Mouse (Mus musculus) gonadal fat pad, adult 2 months (tissue): ENCODE measurements around the gene Bcl11a. TPM values are rescaled to one million over a fixed set of nuclear protein-coding genes. Genes with fewer than 3 reads are reported as not detected.

Experiments used
- DNase-seq: peaks from one replicate; pipeline ENCODE4 v3.0.0-alpha.2; 2012; ENCODE audit warnings: low read depth
- polyA plus RNA-seq: library from polyadenylated mRNA; depleted of rRNA; stranded (reverse); fragments of >200 nt; gene quantifications from 2 replicates; pipeline ENCODE4 v1.2.3, GENCODE M21; 2012; rRNA removed

Gene Bcl11a
- polyA plus RNA-seq: 0.14 and 0.24 TPM in 2 replicates

DNA sequence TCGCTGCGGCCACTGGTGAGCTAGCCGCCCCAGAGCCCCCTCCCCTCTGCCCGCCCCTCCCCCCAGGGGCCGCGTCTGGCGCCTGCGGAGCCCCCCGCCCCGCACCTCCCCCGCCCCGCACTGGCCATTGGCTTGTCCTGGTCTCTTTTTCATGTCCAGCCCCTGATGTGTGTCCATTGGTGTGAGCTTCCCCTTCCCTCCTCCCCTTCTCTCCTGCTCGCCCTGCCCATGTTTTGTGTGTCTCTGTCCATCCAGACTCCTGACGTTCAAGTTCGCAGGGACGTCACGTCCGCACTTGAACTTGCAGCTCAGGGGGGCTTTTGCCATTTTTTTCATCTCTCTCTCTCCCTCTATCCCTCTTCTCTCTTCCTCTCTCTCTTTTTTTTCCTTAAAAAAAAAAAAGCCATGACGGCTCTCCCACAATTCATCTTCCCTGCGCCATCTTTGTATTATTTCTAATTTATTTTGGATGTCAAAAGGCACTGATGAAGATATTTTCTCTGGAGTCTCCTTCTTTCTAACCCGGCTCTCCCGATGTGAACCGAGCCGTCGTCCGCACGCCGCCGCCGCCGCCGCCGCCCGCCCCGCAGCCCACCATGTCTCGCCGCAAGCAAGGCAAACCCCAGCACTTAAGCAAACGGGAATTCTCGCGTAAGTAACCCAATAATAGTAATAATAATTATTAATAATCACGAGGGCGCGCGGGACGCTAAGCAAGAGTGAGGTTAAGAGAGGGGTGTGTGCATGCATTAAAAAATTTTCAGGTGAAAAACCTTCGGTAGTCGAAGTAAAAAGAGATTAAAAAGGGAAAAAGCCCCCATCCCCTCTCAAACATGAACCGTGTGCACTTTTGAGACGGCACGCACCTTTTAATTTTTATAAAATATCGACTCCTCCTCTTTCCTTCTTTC, at the start of gene Bcl11a:
TSS of gene Bcl11a (plus strand) at position 262 of the 911 bp plus-strand sequence.
- DNase-seq: no peak

DNA sequence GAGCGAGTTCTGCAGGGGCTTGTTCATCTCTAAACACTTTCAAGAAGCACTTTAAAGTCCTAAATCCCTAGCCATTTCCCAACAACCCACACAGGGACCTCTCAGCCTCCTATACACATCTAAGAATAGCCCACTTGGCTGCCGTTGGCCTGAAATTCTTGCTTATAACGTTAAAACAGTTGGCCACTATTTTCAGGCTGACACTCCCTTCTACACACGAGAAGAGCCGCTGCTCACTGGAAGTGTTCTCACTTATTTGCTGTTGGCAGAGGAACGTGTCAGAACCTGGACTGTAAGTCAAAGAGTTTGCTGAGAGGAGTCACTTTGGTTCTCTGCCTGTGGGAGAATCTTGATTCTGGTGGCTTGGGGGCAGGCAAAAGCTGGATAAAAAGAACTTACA, 33.8 kb upstream of the Bcl11a start:
- no peak for DNase-seq

DNA sequence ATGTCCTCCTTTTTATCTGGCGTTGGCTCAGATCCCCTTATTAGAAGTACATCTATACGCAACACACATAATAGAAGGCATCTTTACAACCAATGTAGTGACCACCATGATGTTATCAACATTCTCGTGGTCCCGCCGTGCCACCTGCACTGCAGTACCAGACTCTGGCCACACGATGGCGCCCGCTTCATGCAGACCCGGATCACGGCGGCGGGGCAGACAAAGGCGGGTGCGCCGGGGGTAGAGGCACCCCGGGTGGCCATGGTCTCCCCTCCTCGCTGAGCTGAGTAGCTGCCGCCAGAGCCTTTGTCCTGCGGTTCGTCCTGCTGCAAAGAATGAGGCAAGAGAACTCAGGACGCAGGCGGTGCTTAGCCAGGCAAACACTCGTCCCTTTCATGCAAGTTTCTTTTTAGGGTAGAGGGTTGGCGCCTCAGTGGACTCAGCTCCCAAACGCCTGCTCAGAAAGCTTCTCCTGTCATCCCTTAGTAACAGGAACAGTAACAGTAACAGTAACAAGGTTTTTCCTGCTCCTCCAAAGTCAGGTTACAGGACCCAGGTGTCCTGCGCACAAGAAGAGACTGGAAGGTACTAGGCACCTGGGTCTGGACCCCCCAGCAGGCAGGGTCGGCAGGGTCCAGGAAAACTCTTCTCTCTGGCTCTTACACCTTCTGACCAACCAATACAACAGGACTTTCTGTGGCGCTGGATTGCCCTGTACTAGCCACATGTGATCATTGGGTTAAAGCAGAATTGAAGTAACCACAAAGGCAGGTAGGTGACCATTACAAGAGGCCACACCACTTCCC, 28.4 kb upstream of the Bcl11a start:
- DNase-seq: no peak

DNA sequence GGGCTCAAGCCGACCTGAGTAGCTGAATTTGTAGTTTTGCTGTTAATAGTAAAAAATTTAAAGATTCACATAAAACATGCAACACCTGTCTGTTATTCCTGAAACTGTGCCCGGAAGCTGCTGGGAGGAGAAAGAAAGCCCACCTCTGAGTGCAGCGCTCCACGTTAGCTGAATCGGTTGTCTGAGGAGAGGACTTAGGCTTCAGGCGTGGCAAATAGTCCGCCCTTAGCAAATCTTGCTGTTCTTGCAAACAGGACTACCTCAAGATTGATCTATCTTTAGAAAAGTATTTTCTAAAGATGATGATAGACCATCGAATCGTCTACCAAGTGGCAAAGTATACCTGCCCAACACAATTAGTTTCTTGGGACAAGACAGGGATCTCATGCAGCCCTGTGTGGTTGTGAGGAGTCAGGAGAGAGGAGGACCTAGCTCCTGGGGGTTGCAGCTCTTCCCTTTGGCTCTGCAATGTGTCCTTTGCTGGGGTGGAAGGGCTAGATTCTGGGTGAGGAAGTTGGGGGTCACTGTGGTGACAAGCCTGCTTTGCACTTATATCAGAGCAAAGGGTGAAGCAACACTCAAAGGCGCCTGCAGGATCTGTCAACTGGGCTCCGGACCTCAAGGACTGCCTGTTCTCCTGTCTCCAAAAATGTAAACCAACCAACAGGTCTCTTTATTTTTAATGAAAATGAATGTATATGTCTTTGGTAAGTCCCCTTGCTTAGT, 27.7 kb upstream of the Bcl11a start:
- DNase-seq: no peak

DNA sequence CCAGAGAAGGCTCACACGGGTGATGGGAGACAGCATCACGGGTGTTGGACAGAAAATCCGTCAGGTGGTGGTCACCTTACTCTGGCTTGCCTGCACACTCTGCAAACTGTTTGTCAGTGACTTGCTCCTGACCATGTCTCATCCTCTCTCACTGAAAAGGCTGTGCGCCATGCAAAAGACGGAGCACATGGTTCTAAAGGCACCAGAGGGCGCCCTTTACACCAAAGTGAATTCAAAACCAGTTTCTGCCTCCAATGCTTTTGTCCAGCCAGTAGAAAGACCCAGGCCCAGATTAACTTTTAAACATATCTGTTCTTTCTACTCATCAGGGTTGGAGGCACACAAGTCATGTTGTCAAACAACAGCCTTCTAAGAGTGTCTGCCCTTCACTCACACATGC, 25.0 kb upstream of the Bcl11a start:
- no peak for DNase-seq

DNA sequence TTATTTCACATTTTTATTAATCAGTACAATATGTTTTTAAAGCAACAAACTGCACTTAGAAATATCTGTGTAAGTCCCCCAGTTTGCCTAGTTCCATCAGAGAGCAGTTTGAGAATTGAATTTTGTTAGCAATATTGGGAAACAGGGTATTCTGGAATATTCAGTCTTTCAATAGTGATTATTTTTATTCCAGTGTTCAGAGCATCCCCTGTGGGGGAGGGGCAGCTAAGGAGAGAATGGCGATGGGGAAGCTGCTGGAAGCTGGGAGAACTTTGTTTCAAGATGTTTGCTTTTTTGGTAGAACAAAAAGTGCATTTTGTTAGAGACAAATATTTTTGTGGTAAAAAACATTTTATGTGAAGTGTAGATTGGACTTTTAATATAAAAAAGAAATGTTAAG, 18.7 kb upstream of the Bcl11a start:
- no peak for DNase-seq

DNA sequence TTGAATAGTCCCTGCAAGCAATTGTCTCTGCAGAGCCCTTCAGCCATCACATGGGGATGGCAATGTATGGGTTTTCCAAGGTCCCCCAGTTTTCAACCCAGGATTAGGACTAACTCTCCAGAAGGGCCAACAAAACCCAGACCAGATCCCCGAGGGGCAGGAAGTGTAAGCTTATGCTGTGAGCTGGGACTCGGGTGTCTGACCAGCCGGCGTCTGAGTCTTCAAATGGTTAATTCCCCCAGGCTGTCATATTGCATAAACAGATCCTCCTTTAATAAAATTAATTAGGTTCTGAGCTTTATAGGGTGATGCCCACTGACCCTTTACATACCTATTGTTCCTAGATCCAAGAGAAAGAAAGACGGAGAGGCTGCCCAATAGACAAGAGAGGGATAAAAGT, 17.4 kb upstream of the Bcl11a start:
- DNase-seq: no peak

DNA sequence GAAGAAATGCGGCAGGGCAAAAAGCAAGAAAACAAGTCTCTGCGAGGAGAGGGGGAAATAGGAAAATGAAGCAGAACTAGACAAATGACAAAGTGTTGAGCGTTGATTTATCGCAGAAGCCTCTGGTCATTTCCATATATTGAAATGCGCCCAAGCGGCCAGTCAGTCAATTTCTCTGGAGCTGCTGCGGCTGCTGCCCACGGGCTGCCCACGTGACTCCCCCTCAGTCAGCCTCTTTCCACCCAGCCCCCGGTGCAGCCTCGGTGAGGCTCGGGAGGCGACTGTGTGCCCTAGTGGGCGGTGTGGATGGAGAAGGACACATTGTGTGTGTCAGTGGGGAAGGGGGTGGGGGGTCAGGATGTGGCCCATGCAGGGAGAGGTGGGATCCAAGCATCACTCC, 16.0 kb upstream of the Bcl11a start:
- DNase-seq: no peak

DNA sequence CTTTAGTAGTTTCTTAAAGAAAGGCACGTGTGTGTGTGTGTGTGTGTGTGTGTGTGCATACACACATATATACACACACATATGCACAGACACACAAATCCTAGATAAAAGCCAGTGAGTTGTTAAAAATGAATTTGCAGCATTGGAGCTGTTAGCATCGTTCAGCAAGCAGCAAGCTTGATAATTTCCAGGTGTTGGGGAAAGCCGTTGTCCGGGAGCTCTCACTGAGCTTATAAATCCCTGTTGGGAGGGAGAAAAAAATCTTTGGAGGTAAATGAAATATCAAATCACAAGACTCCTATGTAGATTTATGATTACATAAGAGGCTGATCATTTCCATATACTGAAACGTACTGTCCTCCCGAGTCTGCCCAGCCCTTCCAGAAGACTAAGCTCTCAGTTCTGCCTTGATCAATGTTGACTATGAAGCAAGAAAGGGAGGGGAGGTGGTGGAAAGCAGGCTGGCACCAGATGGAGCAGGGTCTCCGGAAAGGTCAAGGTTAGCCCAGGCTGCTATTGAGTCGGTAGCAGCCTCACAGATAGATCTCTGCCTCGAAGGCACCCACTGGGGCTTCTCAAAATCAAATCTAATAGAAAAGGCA, 15.3 kb upstream of the Bcl11a start:
- no peak for DNase-seq

DNA sequence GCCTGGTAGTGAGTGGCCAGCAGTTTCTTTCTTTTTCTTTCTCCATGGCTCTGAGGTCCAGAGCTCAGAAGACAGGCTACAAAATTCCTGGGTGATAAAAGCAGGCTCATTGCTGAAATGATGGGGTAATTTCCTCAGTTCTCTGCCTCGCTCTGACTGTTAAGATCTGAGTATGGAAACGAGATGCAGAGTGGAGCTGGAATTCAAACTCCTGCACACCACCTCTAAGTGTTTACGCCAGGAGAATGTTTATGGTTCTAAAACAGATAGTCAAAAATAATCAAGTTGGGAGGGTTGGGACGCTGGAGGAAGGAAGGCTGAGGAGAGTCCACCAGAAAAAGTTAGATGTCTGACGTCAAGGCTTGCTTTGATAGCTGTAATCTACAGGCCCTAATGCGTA, 13.6 kb upstream of the Bcl11a start:
- DNase-seq: no peak

DNA sequence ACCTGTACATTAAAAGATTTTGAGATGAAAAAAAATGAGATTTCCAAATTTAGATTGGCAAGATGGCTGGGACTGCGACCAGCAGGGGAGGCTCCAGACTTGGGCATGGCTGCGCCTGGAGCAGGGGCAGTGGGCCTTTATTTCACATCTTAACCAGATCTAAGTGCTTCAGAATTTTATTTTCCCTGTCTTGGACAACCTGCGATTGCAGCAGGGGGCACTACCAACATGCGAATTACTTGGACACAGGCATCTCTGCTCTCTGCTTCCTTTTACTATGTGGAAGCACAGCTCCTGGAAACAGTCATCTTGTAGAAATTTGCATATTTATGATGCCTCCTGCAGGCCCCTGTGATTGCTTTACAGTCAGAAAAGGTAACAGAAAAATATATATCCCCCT, 12.5 kb upstream of the Bcl11a start:
- DNase-seq: no peak

DNA sequence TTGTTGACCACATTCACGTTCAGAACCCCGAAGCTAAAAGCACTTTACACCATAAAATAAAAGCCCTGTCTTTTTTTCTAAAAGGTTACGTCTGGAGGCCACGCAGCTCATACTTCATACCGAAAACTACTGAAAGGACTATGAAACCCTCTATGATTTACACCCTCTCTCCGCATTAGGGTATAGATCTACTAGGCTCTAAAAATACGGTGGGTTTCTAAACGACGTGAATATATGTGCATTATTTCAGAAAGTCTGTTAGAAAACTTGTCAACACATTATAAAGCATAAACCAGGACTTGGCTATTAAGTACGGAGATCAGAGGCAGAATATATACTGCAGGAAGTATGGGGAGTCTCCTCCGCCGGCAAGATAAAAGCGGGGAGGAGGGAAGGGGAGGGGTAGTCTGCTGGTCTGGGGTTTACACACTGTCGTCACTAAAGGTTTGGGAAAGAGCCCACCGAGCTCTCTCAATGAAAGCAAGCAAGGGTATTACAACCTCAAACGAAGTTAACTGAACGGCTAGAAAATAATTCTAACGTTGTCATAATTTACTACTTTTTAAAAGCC, 3.8 kb upstream of the Bcl11a start:
- DNase-seq: no peak

DNA sequence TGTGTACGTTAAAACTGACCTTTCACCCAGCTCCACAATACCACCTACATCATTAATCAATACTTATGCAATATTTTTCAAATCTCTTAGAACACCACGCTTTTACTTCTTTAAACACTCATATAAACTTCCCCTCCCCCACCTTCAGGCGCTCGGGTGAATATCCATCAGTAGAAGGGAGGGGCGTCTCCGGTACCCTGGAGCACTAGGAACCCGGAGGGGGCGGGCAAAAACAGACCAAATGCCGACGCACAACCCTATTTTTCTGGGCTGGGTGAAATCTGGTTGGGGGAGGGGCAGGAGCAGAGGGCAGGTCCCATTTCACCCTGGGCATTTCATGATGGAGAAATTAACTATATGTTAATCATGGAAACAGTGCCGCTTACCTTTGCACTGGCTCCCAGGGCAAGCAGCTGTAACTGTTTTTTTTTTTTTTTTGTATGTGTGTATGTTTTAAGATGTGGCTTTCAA, 3.2 kb upstream of the Bcl11a start, which contains the start of gene A830031A19Rik:
TSS of gene A830031A19Rik (minus strand) at position 421 of the 471 bp plus-strand sequence.
- no peak for DNase-seq

DNA sequence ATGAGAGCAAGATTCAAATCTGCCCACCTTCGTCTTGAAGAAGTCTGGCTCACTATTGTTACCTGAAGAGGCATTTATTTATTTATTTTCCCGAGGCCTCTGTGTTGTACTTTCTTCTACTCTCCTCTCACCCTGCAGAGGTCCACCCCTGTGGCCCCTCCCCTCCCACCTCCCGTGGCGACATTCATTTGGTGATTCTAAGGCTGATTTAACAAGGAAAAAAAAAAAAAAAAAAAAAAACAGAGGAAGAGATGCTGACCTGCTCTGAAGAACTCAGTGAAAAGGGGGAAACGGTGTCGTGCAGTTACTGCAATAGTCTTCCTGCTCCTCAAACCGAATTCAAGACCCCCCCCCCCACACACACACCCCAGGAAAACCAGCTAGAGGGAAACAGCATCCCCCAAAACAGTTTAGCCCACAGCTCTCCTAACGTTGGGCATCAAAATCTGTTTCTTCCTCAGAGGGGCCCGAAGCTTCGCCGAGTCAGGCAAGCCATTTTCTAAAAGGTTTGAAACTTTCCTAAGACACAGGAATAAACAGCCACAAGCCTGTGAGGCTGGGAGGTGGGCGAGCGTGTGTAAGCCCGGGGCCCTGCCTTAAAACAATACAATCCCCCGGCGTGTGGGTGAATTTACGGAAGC, 2.2 kb upstream of the Bcl11a start:
- DNase-seq: no peak

DNA sequence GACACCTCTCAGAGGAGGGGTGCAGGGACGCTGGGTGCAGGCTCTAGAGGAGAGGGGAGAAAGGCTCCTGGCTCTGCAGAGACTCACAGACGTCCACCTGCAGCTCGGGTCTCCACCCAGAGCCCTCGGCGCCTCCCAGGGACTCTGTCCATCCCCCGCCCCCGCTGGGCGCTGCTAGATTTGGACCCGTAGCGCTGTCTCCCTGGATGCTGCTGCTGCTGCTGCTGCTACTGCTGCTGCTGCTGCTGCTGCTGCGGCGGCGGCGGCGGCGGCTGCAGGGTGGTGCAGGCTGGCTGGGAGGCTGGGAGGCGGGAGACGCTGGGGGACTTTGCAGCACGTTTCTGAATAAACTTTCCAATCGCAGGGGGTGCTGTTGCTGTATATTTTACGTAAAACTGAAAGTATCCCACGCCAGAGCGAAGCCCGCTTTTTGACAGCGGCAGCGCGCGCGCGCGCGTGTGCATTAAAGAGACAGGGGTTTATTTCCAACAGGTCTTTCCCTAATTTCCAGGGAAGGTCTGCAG, 1.7 kb upstream of the Bcl11a start:
- DNase-seq: no peak

DNA sequence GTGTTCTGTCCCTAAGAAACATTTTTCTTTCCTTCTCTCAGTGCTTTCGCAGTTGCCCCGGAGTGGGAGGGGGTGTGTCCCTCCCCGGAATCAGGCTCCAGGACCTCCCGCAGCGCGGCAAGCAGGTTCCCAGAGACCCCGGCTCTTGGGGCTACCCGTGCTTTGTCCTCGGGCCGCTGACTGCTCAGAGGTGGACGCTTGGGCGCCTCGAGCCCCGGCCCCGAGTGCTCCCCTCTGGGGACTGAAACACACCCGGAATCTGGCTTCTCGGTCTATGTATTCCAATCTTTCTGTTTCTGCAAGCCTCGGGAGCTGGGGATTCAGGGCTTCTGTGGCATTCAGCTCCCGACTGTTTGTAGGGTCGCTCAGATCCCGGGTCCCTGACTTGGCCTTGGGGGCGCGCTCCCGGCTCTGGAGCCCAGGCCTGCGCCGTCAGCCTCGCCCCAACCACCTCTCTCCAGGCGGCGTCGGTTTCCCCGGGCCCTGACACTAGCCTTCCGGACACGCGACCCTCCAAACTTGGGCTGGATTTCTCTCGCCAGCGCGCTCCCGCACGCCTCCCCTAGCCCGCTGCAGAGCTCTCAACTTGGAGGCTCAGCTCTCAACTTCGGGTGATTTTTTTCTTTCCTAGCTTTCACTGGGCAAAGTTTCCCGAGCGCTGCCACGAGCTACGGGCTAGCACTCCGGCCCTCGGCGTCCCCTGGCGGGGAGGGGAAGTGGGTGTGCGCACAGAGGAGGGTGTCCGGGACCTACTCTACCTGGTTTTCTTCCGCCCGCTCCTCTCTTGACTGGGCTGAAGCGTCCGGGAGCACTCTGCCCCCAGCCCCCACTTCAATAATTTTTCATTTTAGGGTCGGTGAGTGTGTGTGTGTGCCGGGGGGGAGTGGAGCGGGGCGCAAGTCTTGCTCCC, 780 bp upstream of the Bcl11a start:
- DNase-seq: no peak

DNA sequence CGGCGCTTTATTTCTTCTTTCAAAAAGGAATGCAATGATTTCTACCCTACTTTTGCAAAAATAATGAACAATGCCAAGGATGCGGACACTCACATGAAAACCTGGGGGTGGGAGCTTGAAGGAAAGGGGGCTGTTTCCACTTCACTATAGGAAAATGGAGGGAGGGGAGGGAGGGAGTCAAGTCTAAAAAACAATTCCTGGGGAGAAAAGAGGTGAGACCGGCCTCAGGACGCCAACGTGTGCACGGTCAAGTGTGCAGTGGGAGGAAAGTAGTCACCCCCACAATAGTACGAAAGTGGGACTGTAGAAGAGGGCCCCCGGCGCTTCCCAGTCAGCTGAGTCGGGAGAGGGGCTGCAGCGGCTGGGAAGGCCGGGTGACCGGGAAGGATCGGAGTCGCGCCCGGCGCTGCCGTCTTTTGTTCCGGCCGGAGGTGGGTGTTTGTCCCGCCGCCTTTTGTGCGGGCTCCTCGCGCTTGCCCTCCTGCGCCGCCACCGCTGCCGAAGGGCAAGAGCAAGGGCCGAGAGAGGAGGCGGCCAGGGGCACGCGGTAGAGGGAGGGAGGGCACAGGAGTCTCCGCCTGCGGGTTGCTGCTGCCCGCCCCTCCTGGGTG, 955 bp downstream of the Bcl11a start:
- DNase-seq: no peak

DNA sequence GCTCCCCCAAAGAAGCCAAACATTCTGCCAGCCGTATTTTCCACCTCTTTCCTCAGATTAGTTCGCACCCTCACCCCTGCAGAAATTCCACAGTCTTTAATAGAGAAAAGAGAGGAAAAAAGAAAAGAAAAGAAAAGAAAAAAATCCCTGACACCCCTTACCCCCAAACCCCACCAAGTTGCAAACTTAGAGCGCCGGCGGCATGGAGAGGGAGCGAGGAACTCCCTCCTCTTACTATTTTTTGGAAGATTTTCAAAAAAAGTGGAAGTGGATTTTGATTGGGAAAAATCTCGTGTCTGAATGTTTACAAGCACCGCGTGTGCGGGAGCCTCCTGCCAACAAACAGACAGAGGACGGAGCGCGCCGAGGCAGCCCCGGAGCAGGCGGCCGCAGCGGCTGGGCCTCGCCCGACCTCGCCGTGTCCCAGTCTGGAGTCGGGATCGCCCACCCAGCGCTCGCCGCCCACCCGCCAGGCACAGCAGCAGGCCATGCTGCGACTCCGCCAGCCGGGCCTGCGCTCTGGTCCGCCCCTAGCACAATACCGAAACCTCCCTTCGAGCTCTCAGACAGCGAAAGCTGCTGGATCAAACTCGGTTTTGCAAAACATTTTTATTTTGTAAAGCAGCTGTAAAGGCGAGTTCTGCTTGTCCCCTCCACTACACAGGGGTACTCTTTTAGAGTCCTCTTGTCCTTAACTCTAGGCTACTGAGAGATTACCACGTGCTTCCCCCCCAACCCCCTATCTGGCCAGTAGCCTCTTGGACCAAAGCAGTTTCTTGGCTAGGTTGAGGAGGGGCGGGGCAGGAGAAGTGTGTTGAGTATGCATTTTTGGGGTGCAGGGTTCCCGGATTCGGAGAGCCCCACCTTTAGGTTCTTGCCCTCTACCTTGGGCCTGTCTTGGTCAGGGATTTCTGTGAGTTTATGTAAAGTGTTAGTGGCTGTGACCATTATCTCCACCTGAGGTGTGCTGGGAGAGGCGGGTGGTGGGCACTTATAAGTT, 1.8 kb downstream of the Bcl11a start:
- DNase-seq: no peak
